Mouse (Mus musculus) embryonic fibroblast, embryonic 13.5 days (primary cell): ENCODE measurements around the gene Wdr6.

Experiments used
- CTCF ChIP-seq: IDR thresholded peaks from 2 replicates; pipeline ENCODE4 v1.5.1; 2011; ENCODE audit warnings: mild to moderate bottlenecking, control low read depth, low read length, moderate library complexity, borderline replicate concordance; ENCODE audit not compliant: insufficient read depth
- POLR2A ChIP-seq: IDR thresholded peaks from 2 replicates; pipeline ENCODE4 v1.6.1; 2011; ENCODE audit warnings: low read depth, mild to moderate bottlenecking, control low read depth, low read length, moderate library complexity

GRCm38 (mm10) chr9:108565881-108566814 is 12.4 kb downstream of the Wdr6 start:
- TF ChIP-seq POLR2A, result no peak
- TF ChIP-seq CTCF, result no peak
